Mouse (Mus musculus): ENCODE data around the gene Dcaf15.

Dcaf15 gene

DNA sequence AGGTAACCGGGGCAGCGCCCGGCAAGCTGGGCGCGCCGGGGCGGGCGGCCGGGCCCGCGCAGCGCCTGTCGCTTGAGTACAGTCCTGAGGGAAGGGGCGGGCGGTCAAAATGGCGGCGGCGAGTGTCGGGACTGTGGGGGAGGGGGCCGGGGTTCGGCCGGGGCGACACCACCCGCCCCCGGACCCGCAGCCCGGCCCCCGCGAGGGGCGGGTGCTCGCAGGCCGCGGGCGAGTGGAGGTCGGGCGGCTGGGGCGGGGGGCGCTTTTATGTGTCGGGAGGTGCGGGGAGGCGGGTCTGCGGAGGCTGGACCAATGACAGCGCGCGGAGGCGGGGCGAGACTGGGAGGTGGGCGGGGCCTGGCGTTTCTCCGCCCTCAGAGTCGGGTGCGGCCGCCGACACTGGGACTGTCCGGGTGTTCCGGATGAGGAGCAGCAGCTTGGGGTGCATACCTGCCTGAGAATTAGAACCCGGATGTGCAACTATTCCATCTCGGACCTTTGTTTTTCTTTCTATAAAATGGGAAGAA lies 37.5 kb downstream of the Dcaf15 start:
- peak; percentile 95 for DNase-seq (ENCODE audit: low read depth, low spot score)

DNA sequence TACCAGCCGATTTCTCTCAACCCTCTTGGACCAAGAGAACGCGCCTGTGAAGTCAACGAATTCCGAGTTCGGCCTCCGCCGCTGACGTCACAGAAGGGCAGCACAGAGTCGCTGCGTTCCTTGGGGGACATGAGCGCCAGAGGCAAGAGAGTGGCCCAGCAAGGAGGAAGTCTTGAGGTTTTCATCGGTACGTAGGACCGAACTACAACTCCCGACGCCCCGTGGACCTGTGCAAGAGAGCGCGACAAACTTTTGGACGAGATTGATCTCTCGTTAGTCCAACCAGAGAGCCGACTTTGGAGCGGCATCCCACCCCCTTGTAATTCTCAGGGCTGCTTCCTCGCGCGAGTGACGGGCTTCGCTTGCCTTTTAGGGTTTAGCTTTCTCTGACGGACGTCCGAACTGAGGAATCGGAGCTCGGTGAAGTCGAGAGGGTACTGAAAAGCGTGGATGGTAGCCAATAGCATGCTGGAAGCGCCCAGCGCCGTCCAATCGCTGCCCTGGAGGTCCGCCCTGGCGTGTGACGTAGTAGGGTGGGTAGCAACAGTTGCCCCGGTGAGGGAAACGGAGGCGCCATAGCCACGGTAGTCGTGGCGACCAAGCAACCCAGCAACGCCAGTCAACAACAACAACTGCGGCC lies 38.2 kb downstream of the Dcaf15 start, which contains the start of gene Rfx1:
Gene Rfx1, plus strand, starts transcription at position 544 of the 640 bp plus-strand sequence.
- peak; percentile 100 for DNase-seq (ENCODE audit: low read depth, low spot score)

DNA sequence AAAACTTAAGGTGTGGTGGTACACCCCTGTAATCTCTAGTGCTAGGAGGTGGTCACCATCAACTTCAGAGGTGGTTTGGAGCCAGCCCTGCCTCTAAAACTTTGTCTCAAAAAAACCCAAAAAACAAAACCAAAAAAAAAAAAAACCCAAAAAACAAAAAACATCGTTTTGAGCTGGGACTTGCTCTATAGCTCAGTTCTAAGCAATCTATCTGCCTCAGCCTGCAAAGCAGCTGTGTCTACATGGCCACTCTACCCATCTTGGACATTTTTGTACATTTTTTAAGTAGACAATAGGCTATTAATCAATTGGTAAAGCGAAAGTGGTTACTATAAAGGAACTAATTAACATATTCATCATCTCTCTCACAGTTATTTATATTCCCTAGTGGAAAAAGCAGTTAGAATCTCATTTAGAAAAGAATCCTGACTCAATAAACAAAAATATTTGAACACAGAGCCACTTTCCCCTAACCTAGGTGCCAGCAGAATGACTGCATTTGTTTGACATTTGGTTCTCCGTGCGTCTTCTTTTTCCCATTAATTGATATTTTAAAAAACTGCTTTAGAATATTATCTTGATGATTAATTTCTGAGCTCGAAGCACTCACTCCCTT lies 39.0 kb downstream of the Dcaf15 start:
- no peak for DNase-seq (ENCODE audit: low read depth, low spot score)

DNA sequence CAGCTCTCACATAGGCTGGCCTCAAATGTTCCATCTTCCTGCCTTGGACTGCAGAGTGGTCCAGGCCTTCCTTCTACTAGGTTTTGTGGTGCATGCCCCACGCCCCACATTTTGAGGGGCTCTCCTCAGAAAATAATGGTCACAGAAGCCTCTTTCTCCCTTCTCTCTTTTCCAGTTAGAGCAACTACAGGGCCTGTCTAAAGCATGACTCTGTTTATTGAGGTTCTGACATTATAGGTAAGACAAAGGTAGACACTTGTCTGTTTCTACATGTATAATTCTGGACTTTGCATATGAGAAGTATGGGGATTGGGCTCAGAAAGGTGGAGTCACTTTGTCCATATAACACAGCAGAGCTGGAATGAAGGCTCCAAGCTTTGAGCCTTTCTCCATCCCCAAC lies 39.5 kb downstream of the Dcaf15 start, which contains the start of gene Gm10643:
Gene Gm10643, minus strand, starts transcription at position 101 of the 400 bp plus-strand sequence.
- DNase-seq (ENCODE audit: low read depth, low spot score): no peak

DNA sequence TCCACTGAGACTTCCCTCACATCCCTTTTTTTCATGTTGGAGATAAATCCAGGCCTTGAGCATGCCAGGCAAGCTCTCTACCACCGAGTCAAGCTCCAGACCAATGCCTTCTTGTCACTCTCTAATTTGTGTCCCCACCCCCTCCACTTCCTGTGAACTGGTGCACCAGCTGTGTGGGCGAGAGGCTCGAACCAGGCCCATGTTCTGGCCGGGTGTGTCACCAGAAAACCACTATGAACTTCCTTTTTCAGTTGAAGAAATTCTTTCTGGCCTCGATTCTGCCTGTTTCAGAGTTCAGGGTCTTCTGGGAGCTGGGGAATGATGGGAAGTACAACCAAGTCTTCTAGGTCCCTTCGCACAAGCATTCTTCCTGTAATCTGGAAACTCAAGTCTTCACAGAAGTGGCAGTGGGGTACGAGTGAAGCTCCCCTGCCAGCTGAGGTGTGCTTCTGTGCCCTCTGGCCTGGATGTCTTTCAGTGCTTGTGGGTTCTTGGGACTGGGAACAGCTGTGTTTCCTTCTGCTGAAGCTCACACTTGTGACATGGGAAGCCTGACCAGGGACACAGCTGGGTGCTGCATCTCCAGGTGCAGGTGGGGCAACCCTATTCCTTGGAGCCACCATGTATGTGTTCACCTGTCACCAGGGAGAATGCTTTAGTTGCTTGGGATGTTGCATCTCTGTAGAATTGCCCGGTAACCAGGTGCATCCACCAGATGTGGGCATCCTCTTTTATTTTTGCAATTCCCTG lies 40.5 kb downstream of the Dcaf15 start:
- DNase-seq (ENCODE audit: low read depth, low spot score): no peak

DNA sequence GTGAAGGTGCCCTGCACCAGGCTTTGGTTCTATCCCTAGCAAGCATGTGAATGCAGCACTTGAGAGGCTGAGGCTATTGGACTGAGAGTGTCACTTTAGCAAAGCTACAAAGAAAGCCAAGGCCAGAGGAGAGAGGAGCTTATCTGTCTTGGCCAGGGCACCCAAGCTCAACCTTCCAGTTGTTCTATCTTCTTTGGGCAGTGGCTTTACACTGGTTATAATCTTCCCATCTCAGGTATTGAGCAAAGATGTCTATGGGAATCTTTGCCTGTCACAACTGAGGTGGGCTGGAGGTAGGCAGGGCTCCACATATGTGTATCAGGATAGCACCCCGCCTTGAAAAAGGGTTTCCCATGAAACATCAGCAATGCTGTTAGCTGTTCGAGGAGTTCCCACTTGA lies 44.3 kb downstream of the Dcaf15 start:
- no peak for DNase-seq (ENCODE audit: low read depth, low spot score)

DNA sequence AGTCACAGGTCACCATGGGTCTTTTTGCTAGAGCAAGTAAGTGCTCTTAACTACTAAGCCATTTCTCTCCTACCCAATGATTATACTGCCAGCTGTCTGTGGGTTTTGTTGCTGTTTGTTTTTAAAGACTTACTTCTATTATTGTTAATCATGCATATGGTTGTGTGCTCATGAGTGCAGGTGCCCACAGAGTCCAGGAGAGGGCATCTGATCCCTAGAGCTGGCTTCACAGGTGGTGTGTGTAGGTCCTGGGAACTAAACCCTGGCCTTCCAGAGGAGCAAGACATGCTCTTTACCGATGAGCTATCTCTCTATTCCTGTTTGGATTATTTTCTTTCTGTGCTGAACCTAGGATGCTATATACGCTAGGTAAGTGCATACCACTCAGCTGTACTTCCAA lies 45.3 kb downstream of the Dcaf15 start:
- DNase-seq (ENCODE audit: low read depth, low spot score): peak; percentile 62

DNA sequence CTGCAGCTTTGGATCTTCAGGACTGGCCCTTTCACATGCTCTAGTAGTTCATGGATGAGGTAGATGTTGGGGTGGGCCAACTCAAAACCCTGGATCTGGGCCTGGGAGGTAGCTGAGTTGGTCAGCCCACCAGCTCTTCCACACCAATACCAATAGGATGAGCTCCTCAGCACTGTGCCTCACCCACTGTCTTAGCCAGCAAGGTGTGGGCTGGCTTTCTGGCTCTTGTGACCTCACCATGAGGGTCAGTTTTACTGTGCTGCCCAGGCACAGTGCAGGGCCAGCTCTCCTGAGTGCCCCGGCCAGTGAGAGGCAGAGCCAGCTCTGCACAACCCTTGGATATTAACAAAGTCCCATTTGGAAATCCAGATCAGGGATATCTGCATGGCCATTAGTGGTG lies 46.7 kb downstream of the Dcaf15 start:
- no peak for DNase-seq (ENCODE audit: low read depth, low spot score)

DNA sequence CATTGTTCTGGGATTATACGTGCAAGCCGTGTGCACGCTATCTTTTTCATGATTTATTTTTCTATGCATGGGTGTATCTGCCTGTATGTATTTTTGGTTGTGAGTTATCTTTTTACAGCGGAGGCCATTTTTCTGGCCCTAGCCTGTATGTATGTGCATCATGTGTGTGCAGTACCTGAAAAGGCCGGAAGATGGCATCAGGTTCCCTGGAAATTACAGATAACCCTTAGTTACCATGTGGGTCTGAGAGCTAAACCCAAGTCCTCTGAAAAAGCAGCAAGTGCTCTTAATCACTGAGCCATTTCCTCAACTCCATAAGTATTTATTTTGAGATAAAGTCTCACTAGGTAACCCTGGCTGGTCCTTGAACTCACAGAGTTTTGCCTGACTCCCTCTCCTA lies 51.3 kb downstream of the Dcaf15 start:
- DNase-seq (ENCODE audit: low read depth, low spot score): peak; percentile 73

DNA sequence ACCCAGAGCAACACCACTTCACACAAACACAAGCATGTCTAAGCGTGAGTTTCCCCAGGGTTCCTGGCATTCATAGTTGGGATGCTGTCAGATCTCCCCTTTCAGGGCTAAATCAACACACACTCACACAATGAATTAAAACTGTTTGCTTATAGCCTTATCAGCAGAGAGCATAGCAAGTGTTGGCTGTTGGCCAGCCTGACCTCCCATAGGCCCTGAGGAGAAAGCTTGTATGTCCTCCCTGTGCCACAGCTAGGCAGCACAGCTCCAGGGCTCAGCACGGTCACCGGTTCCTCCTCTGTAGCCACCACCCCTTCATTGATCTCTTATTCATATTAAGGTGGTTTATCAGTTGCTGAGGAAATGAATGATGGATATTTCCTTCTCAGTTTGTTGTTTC lies 51.8 kb downstream of the Dcaf15 start:
- DNase-seq (ENCODE audit: low read depth, low spot score): no peak

DNA sequence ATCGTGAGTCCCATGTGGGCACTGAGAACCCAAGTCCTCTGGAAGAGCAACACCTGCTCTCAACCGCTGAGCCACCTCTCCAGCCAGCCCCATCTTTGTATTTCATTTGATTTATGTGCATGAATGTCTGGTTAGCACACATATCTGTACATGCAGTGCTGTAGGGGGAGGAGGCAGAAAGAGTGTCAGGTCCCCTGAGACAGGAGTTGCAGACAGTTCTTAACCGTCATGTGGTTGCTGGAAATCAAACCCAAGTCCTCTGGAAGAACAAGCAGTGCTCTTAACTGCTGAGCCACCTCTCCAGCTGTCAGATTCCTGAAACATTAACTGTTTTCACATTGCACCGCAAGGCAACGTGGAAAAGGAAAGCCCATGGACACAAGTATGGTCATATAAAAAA lies 56.4 kb downstream of the Dcaf15 start:
- DNase-seq (ENCODE audit: low read depth, low spot score): no peak
